Mouse (Mus musculus) cortical plate, adult 2 months (tissue): ENCODE data around the gene Arhgap20. TPM values are rescaled to one million over a fixed set of nuclear protein-coding genes. Genes with fewer than 3 reads are reported as not detected.

ENCODE experiments used
- H3K27ac ChIP-seq: fragments of 200-500 bp; 2 replicates; pipeline ENCODE4 v1.5.1; 2012; ENCODE audit warnings: low read length, control low read depth, inconsistent platforms; ENCODE audit not compliant: insufficient read depth
- H3K4me1 ChIP-seq: fragments of 200-500 bp; 2 replicates; pipeline ENCODE4 v1.6.1; 2011; ENCODE audit warnings: low read length; ENCODE audit not compliant: control insufficient read depth, insufficient read depth
- H3K4me3 ChIP-seq: fragments of 200-500 bp; 2 replicates; pipeline ENCODE4 v1.5.1; 2011; ENCODE audit warnings: mild to moderate bottlenecking, low read length, control low read depth; ENCODE audit not compliant: insufficient read depth
- CTCF ChIP-seq: fragments of 200-500 bp; IDR thresholded peaks from 2 replicates; pipeline ENCODE4 v1.5.1; 2011; ENCODE audit warnings: mild to moderate bottlenecking, control low read depth, low read length; ENCODE audit not compliant: insufficient read depth; ENCODE audit errors: extremely low read depth
- POLR2A ChIP-seq: fragments of 200-500 bp; IDR thresholded peaks from 2 replicates; pipeline ENCODE4 v1.6.1; 2011; ENCODE audit warnings: mild to moderate bottlenecking, low read length, control low read depth; ENCODE audit not compliant: insufficient read depth; ENCODE audit errors: extremely low read depth
- polyA plus RNA-seq: library from polyadenylated mRNA; depleted of rRNA; stranded (reverse); fragments of >200 nt; gene quantifications from 2 replicates; pipeline ENCODE4 v1.2.3, GENCODE M21; 2012

Arhgap20 gene
- polyA plus RNA-seq, 1 experiment, result 24.8 TPM

DNA sequence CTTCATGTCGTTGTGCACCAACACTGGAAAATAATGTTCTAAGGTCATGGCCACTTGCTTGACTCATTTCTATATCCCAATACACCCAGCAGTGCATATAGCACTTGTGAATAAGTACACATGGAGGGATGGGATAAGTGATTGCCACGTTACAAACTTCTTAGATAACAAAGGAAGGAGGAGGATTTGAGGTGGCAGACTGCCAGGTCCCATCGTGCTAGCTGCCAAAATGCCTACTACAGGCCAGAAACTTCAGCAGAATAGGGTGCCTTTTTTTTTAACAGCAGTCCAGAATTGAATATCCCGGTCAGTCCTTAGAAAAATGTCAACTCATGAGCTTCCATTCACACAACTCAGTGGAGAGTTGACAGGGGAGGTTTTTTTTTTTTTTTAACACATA, 78.1 kb downstream of the Arhgap20 start:
- Histone ChIP-seq H3K27ac (no peak overlapping the region), H3K4me3 (no peak overlapping the region), H3K4me1 (no peaks in the 10 kb centered on the region)
- TF ChIP-seq CTCF, result no peak
- TF ChIP-seq POLR2A, result no peak

DNA sequence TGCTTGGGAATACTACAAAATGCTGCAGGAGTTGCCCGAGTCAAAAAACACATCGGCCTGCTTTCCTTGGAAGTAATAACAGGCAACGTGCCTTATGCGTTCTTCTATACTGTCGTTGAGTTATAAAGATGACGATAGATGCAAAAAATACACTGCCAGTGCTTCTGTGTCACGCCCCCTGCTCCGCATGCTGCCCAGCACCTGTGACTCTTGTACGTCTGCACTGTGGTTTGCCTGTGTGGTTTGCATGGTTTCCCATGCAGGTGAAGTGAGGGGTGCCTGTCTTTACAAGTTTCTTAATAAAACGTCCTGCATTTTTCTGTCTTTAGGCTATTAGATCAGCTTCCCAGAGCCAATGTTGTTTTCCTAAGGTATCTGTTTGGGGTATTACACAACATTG, 80.7 kb downstream of the Arhgap20 start:
- no peak overlapping the region for H3K4me3 ChIP-seq
- H3K27ac ChIP-seq, result no peak overlapping the region
- no peaks in the 10 kb centered on the region for H3K4me1 ChIP-seq
- TF ChIP-seq POLR2A (no peak), CTCF (no peak)

DNA sequence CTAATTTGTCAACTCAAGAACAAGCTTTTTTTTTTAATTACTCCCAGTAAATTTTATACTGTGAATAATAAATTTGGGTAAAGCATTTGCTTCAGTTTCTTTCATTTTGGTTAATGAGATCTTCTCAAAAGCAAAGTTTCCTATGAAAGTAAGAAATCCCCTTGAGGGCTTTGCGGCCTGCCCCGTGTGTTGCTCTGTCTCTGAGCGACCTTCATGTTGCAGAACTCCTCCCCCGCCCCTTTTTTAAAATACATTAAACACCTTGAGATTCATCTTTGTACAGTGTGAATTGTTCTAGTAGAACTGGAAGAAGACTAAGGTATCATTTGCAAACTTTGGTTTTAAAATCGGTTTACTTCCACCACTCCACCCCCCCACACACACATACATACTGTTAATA, 88.6 kb downstream of the Arhgap20 start:
- Histone ChIP-seq H3K4me1 (no peaks in the 10 kb centered on the region), H3K27ac (no peak overlapping the region), H3K4me3 (no peak overlapping the region)
- TF ChIP-seq POLR2A (no peak), CTCF (no peak)

DNA sequence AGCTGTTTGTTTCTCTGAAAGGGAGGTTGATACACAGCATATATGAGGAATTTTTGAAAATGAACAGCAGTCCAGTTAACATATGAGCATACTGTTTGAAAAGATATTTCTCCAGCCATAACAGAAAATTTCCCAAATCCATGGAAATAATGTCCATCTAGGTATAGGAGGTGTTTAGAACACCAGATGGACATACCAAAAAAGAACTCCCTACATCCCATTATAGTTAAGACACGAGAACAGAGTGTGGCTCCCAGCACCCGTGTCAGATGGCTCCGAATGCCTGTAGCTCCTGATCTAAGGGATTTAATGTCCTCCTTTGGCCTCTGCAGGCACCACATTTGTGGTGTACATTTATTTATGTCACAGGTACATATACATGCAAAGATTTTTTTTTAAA, 99.1 kb downstream of the Arhgap20 start:
- H3K4me3 ChIP-seq, result no peak overlapping the region
- no peak overlapping the region for H3K27ac ChIP-seq
- TF ChIP-seq POLR2A (no peak), CTCF (no peak)
- H3K4me1 ChIP-seq, result no peaks in the 10 kb centered on the region; the same call in 1 of the 2 replicates

DNA sequence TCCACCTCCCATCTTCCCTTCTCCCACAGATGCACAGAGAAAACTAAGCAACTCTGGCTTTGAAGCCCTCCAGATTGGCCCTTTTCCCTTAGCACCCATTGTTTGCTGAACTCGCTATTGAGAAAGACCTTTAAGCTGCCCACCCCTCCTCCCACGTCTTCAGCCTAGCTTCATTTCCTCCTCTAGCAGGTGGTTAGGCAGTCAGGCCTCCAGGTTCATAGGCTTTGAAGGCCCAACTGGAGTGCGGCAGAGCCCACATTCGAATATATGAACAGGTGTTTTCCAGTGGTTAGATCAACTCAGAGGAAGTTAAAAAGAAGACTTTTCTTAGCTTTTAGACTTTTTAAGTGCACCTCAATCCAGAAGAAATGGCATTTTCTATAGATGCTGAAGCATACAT, 101.5 kb downstream of the Arhgap20 start:
- Histone ChIP-seq H3K27ac (no peak overlapping the region), H3K4me3 (no peak overlapping the region), H3K4me1 (no peaks in the 10 kb centered on the region; the same call in 1 of the 2 replicates)
- no peak for TF ChIP-seq CTCF
- no peak for TF ChIP-seq POLR2A

DNA sequence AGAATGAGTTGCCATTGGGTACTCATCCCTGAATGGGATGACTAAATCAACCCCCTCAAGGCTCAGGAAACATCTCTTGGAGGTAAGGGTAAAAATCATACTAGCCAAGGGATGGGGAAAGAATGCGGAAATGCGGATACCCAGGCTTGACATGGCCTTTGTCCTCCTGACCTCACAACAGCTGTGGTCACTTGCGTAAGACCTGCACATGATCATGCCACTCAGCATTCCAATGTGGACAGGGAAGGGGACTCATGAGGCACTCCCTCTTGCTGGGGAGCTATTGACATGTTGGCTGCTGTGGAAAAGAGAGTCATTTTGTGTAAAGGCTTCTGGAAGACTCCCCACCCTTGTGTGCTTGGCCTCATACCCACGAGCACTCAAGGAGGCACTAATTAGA, 103.9 kb downstream of the Arhgap20 start:
- no peak overlapping the region for H3K27ac ChIP-seq
- no peaks in the 10 kb centered on the region; the same call in 1 of the 2 replicates for H3K4me1 ChIP-seq
- TF ChIP-seq POLR2A (no peak), CTCF (no peak)
- no peak overlapping the region for H3K4me3 ChIP-seq

DNA sequence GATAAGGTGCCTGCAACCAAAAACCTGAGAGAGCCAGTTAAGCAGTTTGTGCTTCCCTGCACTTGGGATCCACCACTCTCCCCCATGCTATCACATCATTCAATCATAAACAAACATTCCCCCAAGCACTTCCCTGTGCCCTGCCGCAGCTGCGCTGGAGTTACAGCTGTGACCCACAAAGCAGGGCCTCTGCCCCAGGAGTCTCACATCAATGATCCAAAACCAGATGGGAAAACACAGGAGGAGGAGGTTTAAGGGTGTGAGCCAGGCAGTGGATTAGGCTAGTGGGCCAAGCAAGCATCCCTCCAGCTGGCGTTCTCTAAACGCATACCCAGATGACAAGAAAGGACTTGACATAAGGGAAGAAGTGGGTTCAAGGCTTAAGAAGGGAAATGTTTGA, 109.2 kb downstream of the Arhgap20 start:
- Histone ChIP-seq H3K4me3 (no peak overlapping the region), H3K4me1 (no peaks in the 10 kb centered on the region), H3K27ac (no peak overlapping the region)
- no peak for TF ChIP-seq POLR2A
- no peak for TF ChIP-seq CTCF

DNA sequence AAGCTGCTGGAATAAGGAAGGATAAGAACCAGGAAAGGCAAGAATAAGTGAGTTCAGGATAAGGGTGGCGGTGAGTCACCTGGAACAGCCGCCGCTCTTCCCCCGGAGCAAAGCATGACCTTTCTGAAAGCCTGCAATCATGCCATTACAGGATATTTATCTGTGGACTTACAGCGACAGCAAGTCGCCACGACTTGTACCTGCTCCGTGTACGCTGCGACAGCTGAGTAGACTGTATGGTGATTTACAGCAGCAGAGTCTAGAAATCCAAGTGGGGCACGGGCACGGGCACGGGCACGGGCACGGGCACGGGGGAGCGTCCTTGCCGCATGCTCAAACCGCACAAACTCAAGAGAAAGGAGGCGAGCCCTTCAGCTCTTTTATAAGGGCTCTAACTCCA, 110.4 kb downstream of the Arhgap20 start:
- H3K27ac ChIP-seq, result no peak overlapping the region
- no peaks in the 10 kb centered on the region for H3K4me1 ChIP-seq
- TF ChIP-seq CTCF (no peak), POLR2A (no peak)
- no peak overlapping the region for H3K4me3 ChIP-seq

DNA sequence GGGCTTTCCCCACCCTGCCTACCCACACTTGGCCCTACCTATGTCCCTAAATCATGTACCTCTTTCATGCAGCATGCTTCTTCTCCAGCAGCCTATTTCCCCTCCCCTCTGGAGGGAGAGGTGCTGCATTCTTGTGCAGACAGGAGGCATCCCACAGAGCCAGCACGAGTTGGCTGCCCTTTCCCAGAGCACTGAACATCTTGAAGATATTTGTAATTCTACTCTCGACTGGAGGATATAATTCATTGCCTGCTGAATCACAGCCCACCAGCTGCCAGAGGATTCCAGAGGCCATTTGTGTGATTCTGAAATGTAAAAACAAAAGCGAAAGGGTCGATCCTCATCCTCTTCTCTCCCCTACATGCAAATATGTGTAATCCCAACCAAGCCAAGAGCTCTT, 116.2 kb downstream of the Arhgap20 start:
- TF ChIP-seq POLR2A, result no peak
- TF ChIP-seq CTCF, result no peak
- H3K4me1 ChIP-seq, result peaks cover 1% of the 10 kb centered on the region; the same call in 1 of the 2 replicates
- no peak overlapping the region for H3K27ac ChIP-seq
- no peak overlapping the region for H3K4me3 ChIP-seq

DNA sequence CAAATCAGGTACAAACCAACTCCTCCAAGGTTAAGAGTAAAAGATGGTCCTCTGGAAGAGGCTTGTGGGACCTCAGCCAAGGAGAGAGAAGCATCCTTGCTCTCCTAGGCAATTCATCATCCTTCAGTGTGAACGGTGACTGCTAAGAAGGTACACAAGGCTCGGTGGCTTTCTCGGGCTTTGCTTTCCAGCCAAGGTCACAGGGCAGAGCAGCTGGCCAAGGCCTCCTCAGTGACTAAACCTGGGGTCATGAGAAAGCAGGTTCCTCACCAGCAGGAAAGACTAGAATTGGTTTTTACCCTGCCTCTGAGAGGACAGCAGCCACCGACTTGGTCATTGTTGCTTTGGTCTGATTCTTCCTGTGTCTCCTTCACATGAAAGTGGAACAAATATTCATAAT, 116.7 kb downstream of the Arhgap20 start:
- H3K4me3 ChIP-seq, result no peak overlapping the region
- TF ChIP-seq CTCF, result no peak
- no peak for TF ChIP-seq POLR2A
- H3K27ac ChIP-seq, result no peak overlapping the region
- H3K4me1 ChIP-seq, result peaks cover 1% of the 10 kb centered on the region; the same call in 1 of the 2 replicates
